Mouse (Mus musculus) spleen, adult 2 months (tissue): ENCODE measurements around the gene Zbtb39. TPM values are rescaled to one million over a fixed set of nuclear protein-coding genes. Genes with fewer than 3 reads are reported as not detected.

Source experiments
- DNase-seq, 2 experiments: peaks; one replicate each; pipeline versions ENCODE4 v3.0.0 to v3.0.0-alpha.2; 2012 to 2021; ENCODE audit warnings: low spot score in 2 of 2, low read depth in 1 of 2
- H3K27ac ChIP-seq: fragments of 200-500 bp; 2 replicates; pipeline ENCODE4 v1.5.1; 2012; ENCODE audit warnings: low read length, inconsistent platforms; ENCODE audit not compliant: insufficient read depth
- H3K27me3 ChIP-seq: fragments of 200-500 bp; 2 replicates; pipeline ENCODE4 v1.6.1; 2012; ENCODE audit warnings: mild to moderate bottlenecking, moderate library complexity, low read length, inconsistent platforms; ENCODE audit not compliant: control insufficient read depth, insufficient read depth
- H3K36me3 ChIP-seq: fragments of 200-500 bp; 2 replicates; pipeline ENCODE4 v1.6.1; 2012; ENCODE audit warnings: mild to moderate bottlenecking, low read length, inconsistent platforms; ENCODE audit not compliant: control insufficient read depth, insufficient read depth
- H3K4me1 ChIP-seq: fragments of 200-500 bp; 2 replicates; pipeline ENCODE4 v1.6.1; 2011; ENCODE audit warnings: inconsistent platforms; ENCODE audit not compliant: control insufficient read depth, insufficient read depth, insufficient read length
- H3K4me3 ChIP-seq: fragments of 200-500 bp; 2 replicates; pipeline ENCODE4 v1.5.1; 2011; ENCODE audit warnings: mild to moderate bottlenecking, inconsistent platforms; ENCODE audit not compliant: insufficient read depth, insufficient read length; ENCODE audit errors: extremely low read depth
- CTCF ChIP-seq: fragments of 200-500 bp; IDR thresholded peaks from 2 replicates; pipeline ENCODE4 v1.5.1; 2011; ENCODE audit warnings: mild to moderate bottlenecking, inconsistent platforms; ENCODE audit not compliant: insufficient read depth, insufficient read length, insufficient replicate concordance; ENCODE audit errors: extremely low read depth
- POLR2A ChIP-seq: fragments of 200-500 bp; IDR thresholded peaks from 2 replicates; pipeline ENCODE4 v1.6.1; 2011; ENCODE audit warnings: low read depth, low read length, inconsistent platforms
- WGBS: fragments of 180-500 bp; shearing (Covaris S2); methylation state at CpG from one replicate; pipeline ENCODE4 v1.1.7; 2018; 5-methylcytosine and 5-hydroxymethylcytosine counted together
- polyA plus RNA-seq: library from polyadenylated mRNA; depleted of rRNA; stranded (reverse); fragments of >200 nt; gene quantifications from 2 replicates; pipeline ENCODE4 v1.2.3, GENCODE M21; 2012; rRNA removed

The Zbtb39 gene
- 5.6 and 6.0 TPM in 2 replicates for polyA plus RNA-seq

DNA sequence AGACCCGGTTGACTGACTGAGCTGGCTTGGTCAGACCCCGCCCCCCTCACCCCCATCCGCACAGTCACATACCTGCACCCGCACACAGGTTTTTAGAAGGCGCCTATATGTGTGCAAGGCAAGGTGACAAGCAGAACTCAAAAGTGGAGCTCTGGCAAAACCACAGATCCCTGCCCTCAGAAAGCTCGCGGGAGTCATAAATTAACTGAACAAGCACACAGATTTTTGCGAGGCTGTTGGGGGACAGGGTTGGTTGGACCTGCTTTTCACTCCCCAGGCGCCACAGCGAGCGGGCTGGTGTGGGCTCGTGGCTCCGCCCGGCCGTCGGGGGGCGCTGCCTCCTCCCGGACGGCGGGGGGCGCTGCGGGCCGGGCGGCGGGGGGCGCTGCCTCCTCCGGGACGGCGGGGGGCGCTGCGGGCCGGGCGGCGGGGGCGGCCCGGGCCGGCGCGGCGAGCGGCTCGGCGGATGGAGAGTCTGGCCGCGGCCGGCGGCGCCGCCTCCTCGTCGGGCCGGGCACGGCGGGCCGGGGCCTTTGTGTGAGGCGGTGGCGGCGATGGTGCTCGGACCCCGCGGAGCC lies at the start of gene Zbtb39:
TSS of gene Zbtb39 (plus strand) at position 456 of the 578 bp plus-strand sequence.
- WGBS = under 1% methylated on average over 38 of the region's 61 CpGs
- peak; percentile 53 to 72 for DNase-seq
- peaks cover 17% of the 10 kb centered on the region; the same call in 1 of the 2 replicates for H3K4me1 ChIP-seq
- H3K36me3 ChIP-seq = peaks cover 23% of the 10 kb centered on the region
- TF ChIP-seq CTCF = peak; percentile 34; the same call in 1 of the 2 replicates
- no peak for TF ChIP-seq POLR2A
- no peaks in the 10 kb centered on the region; the same call in 1 of the 2 replicates for H3K27me3 ChIP-seq
- peak within 1 kb of the TSS; percentile 26; the same call in 1 of the 2 replicates for H3K27ac ChIP-seq
- H3K4me3 ChIP-seq = peak within 1 kb of the TSS; percentile 79

- H3K27me3 ChIP-seq = no peaks in the 10 kb centered on the region
- H3K4me3 ChIP-seq = no peak overlapping the region
- WGBS = 35% methylated on average over 1 of the region's 1 CpGs
- DNase-seq = no peak
- no peak overlapping the region for H3K27ac ChIP-seq
- peaks cover 11% of the 10 kb centered on the region for H3K36me3 ChIP-seq
- TF ChIP-seq POLR2A (no peak), CTCF (no peak)
- H3K4me1 ChIP-seq = no peaks in the 10 kb centered on the region
Measured at GRCm38 (mm10) chr10:127691053-127691452, 48.3 kb upstream of the Zbtb39 start.

DNA sequence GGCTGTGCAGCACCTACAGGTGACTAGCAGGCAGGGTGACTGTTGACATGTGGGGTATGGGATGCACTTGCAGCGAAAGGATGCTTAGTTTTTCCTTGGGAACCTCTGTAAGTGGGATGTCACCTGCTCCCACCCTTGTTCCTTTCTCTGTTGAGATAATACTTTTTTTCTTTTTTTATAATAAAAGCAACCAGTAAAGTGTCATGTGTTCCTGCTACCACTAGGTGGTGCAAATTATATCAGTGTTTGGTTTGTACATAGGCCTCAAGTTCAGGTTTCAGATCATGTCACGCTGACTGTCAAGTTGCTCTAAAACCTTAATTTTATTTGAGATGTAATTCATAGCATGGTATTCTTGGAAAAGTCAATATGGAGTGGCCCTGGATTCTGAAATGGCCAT lies 44.7 kb upstream of the Zbtb39 start:
- no peak overlapping the region for H3K27ac ChIP-seq
- DNase-seq = no peak
- no peak overlapping the region for H3K4me3 ChIP-seq
- H3K4me1 ChIP-seq = no peaks in the 10 kb centered on the region
- H3K27me3 ChIP-seq = no peaks in the 10 kb centered on the region
- no peak for TF ChIP-seq POLR2A
- no peak for TF ChIP-seq CTCF
- peaks cover 12% of the 10 kb centered on the region for H3K36me3 ChIP-seq
- WGBS = 65% methylated on average over 2 of the region's 2 CpGs

GRCm38 (mm10) chr10:127695775-127696174 lies 43.6 kb upstream of the Zbtb39 start:
- WGBS = 94% methylated on average over 7 of the region's 7 CpGs
- TF ChIP-seq CTCF (no peak), POLR2A (no peak)
- Histone ChIP-seq H3K36me3 (peaks cover 12% of the 10 kb centered on the region), H3K27ac (no peak overlapping the region), H3K4me3 (no peak overlapping the region), H3K27me3 (no peaks in the 10 kb centered on the region), H3K4me1 (no peaks in the 10 kb centered on the region)
- DNase-seq = no peak

DNA sequence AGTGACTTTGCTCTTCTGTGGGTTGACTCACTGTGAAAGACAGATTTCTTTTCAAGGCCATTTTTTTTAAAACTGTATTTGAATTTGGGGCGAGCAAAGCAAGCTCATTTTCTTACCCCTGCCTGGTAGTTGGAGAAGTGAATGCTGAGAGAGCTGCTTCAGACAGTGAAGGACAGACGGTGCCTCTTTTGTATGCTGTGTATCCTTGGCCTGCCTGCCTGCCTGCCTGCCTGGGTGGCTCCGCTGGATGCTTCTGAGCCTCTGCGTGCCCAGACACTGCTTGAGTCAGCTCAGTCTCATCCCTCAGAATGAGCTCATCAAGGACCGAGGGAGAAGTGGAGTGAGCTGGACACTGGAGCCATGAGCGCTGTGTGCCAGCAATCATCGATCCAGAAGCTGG lies 40.4 kb upstream of the Zbtb39 start:
- Histone ChIP-seq H3K4me3 (no peak overlapping the region), H3K27me3 (no peaks in the 10 kb centered on the region), H3K36me3 (peaks cover 5% of the 10 kb centered on the region), H3K27ac (no peak overlapping the region), H3K4me1 (no peaks in the 10 kb centered on the region)
- TF ChIP-seq POLR2A (no peak), CTCF (no peak)
- DNase-seq = no peak
- WGBS = 96% methylated on average over 7 of the region's 7 CpGs

- no peaks in the 10 kb centered on the region for H3K27me3 ChIP-seq
- DNase-seq = no peak
- TF ChIP-seq POLR2A = no peak
- no peak for TF ChIP-seq CTCF
- WGBS = 54% methylated on average over 4 of the region's 4 CpGs
- no peak overlapping the region for H3K4me3 ChIP-seq
- H3K27ac ChIP-seq = no peak overlapping the region
- H3K36me3 ChIP-seq = peaks cover 3% of the 10 kb centered on the region; the same call in 1 of the 2 replicates
- H3K4me1 ChIP-seq = no peaks in the 10 kb centered on the region
Measured at GRCm38 (mm10) chr10:127703299-127703698, 36.0 kb upstream of the Zbtb39 start.

DNA sequence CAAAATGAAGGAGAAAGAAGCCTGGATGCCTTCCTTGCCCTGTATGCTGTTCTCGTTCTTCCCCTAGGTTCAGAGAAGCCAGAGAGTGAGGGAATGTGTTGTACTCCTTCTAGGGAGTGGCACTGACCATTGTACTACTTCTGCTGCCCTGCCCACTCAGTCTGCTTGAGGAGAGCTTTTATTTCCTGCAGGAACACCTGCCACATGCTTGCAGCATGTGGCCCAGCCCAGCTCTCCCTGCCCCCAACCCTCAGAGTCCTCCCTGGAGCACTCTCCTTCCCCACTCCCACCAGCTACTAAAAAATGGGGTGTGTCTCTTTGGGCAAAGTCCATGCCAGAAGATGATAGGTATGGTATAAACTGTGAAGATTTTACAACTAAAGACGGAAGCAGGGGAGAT lies 35.0 kb upstream of the Zbtb39 start:
- 67% methylated on average over 2 of the region's 2 CpGs for WGBS

More for the DNA sequence above, 35.0 kb upstream of the Zbtb39 start:
- TF ChIP-seq POLR2A (no peak), CTCF (no peak)
- no peaks in the 10 kb centered on the region; the same call in 1 of the 2 replicates for H3K36me3 ChIP-seq
- no peak overlapping the region for H3K27ac ChIP-seq
- H3K4me1 ChIP-seq = no peaks in the 10 kb centered on the region
- no peak for DNase-seq
- H3K27me3 ChIP-seq = no peaks in the 10 kb centered on the region
- no peak overlapping the region for H3K4me3 ChIP-seq
